Mouse (Mus musculus) layer of hippocampus, adult 9-10 months (tissue): ENCODE data around the gene Prr36.

Experiments
- DNase-seq: peaks from one replicate; pipeline ENCODE4 v3.0.0; 2022; ENCODE audit warnings: low spot score

Prr36 gene

GRCm38 (mm10) chr8:4201321-4201720 is 15.9 kb downstream of the Prr36 start:
- no peak for DNase-seq

GRCm38 (mm10) chr8:4193588-4193894 is 23.7 kb downstream of the Prr36 start:
- no peak for DNase-seq

GRCm38 (mm10) chr8:4192807-4193587 is 24.3 kb downstream of the Prr36 start:
- peak; percentile 90 for DNase-seq

GRCm38 (mm10) chr8:4192305-4192704 is 25.0 kb downstream of the Prr36 start:
- no peak for DNase-seq

- no peak for DNase-seq
Measured at GRCm38 (mm10) chr8:4189031-4189722, 28.1 kb downstream of the Prr36 start.

- no peak for DNase-seq
Measured at GRCm38 (mm10) chr8:4188605-4189004, 28.7 kb downstream of the Prr36 start.

GRCm38 (mm10) chr8:4186151-4186550 is 31.1 kb downstream of the Prr36 start:
- no peak for DNase-seq

GRCm38 (mm10) chr8:4183409-4183808 is 33.9 kb downstream of the Prr36 start:
- no peak for DNase-seq

GRCm38 (mm10) chr8:4174018-4174417 is 43.2 kb downstream of the Prr36 start:
- no peak for DNase-seq

- DNase-seq = no peak
Measured at GRCm38 (mm10) chr8:4172486-4172885, 44.8 kb downstream of the Prr36 start.

- DNase-seq = no peak
Measured at GRCm38 (mm10) chr8:4167918-4168317, 49.3 kb downstream of the Prr36 start.

GRCm38 (mm10) chr8:4166881-4167525 is 50.3 kb downstream of the Prr36 start:
- DNase-seq = no peak

- peak; percentile 99 for DNase-seq
Measured at GRCm38 (mm10) chr8:4165852-4166751, 51.2 kb downstream of the Prr36 start, which contains the start of gene Evi5l. TSS of gene Evi5l (plus strand) at chr8:4166567.

GRCm38 (mm10) chr8:4165176-4165851 is 51.9 kb downstream of the Prr36 start:
- no peak for DNase-seq

- DNase-seq = no peak
Measured at GRCm38 (mm10) chr8:4162786-4163185, 54.5 kb downstream of the Prr36 start.
